Mouse (Mus musculus) MEL (cell line): ENCODE results near the gene Ptpn9. TPM values are rescaled to one million over a fixed set of nuclear protein-coding genes. Genes with fewer than 3 reads are reported as not detected.

Experiments used
- DNase-seq: peaks from one replicate; pipeline ENCODE4 v3.0.0; 2011; ENCODE audit warnings: low read depth, low spot score
- H3K27ac ChIP-seq: 2 replicates; pipeline ENCODE4 v1.5.1; 2012; ENCODE audit warnings: low read depth, mild to moderate bottlenecking, control low read depth, low read length, moderate library complexity; ENCODE audit not compliant: control insufficient read depth
- H3K27me3 ChIP-seq, 2 experiments: fragments of 150-350 bp in 1 of 2; sonication (generic) in 1 of 2; 2 replicates each; pipeline ENCODE4 v1.6.1; 2012; ENCODE audit warnings: low read length in 2 of 2, mild to moderate bottlenecking in 2 of 2, improper control_type of control experiment in 1 of 2, moderate library complexity in 1 of 2; ENCODE audit not compliant: insufficient read depth in 2 of 2, control insufficient read depth in 1 of 2
- H3K36me3 ChIP-seq, 2 experiments: 2 replicates each; pipeline ENCODE4 v1.6.1; 2012 to 2014; ENCODE audit warnings: low read length in 2 of 2, improper control_type of control experiment in 1 of 2, inconsistent platforms in 1 of 2, mild to moderate bottlenecking in 1 of 2; ENCODE audit not compliant: insufficient read depth in 2 of 2, control insufficient read depth in 1 of 2
- H3K4me1 ChIP-seq, 2 experiments: fragments of 150-350 bp in 1 of 2; sonication (generic) in 1 of 2; 2 replicates each; pipeline ENCODE4 v1.6.1; 2012; ENCODE audit warnings: low read length in 2 of 2, improper control_type of control experiment in 1 of 2, mild to moderate bottlenecking in 1 of 2; ENCODE audit not compliant: insufficient read depth in 2 of 2, control insufficient read depth in 1 of 2
- H3K4me3 ChIP-seq, 2 experiments: fragments of 150-350 bp in 1 of 2; sonication (generic) in 1 of 2; 2 replicates each; pipeline ENCODE4 v1.5.1; 2012; ENCODE audit warnings: low read depth in 2 of 2, low read length in 2 of 2, mild to moderate bottlenecking in 2 of 2, moderate library complexity in 2 of 2, control low read depth in 1 of 2, improper control_type of control experiment in 1 of 2; ENCODE audit not compliant: control insufficient read depth in 1 of 2, insufficient read depth in 1 of 2
- H3K79me2 ChIP-seq: 2 replicates; pipeline ENCODE4 v1.6.1; 2012; ENCODE audit warnings: mild to moderate bottlenecking, low read length, moderate library complexity; ENCODE audit not compliant: control insufficient read depth, poor library complexity, insufficient read depth
- H3K9ac ChIP-seq: 2 replicates; pipeline ENCODE4 v1.6.1; 2012; ENCODE audit warnings: low read depth, mild to moderate bottlenecking, control low read depth, low read length, moderate library complexity; ENCODE audit not compliant: control insufficient read depth, poor library complexity, severe bottlenecking
- H3K9me3 ChIP-seq: fragments of 150-350 bp; sonication (generic); replicated peaks from 2 replicates; pipeline ENCODE4 v1.6.1; 2012; ENCODE audit warnings: mild to moderate bottlenecking, low read length, improper control_type of control experiment, moderate library complexity; ENCODE audit not compliant: insufficient read depth
- BHLHE40 ChIP-seq: IDR thresholded peaks from 2 replicates; pipeline ENCODE4 v1.6.1; 2012; ENCODE audit warnings: low read depth, mild to moderate bottlenecking, inconsistent platforms, low read length, improper control_type of control experiment, borderline replicate concordance
- CHD1 ChIP-seq: IDR thresholded peaks from 2 replicates; pipeline ENCODE4 v1.6.1; 2012; ENCODE audit warnings: low read depth, mild to moderate bottlenecking, inconsistent platforms, low read length, improper control_type of control experiment
- CHD2 ChIP-seq: IDR thresholded peaks from 2 replicates; pipeline ENCODE4 v1.6.1; 2011; ENCODE audit warnings: low read length, improper control_type of control experiment
- CTCF ChIP-seq, 3 experiments: IDR thresholded peaks in 2 of 3; conservative IDR thresholded peaks in 1 of 3; 2 replicates each; pipeline ENCODE4 v1.5.1; 2011 to 2012; ENCODE audit warnings: low read length in 3 of 3, low read depth in 2 of 3, mild to moderate bottlenecking in 2 of 3, improper control_type of control experiment in 1 of 3, inconsistent platforms in 1 of 3, mixed read lengths in 1 of 3, moderate library complexity in 1 of 3; ENCODE audit not compliant: control insufficient read depth in 1 of 3, insufficient read depth in 1 of 3, poor library complexity in 1 of 3, severe bottlenecking in 1 of 3
- E2F4 ChIP-seq: IDR thresholded peaks from 2 replicates; pipeline ENCODE4 v1.6.1; 2011; ENCODE audit warnings: low read depth, low read length, improper control_type of control experiment, borderline replicate concordance
- EP300 ChIP-seq, 2 experiments: IDR thresholded peaks; 2 replicates each; pipeline ENCODE4 v1.6.1; 2011; ENCODE audit warnings: improper control_type of control experiment in 2 of 2, low read length in 2 of 2, low read depth in 1 of 2, mild to moderate bottlenecking in 1 of 2
- ETS1 ChIP-seq: IDR thresholded peaks from 2 replicates; pipeline ENCODE4 v1.6.1; 2012; ENCODE audit warnings: low read depth, mild to moderate bottlenecking, inconsistent platforms, low read length, improper control_type of control experiment, moderate library complexity
- HCFC1 ChIP-seq: IDR thresholded peaks from 2 replicates; pipeline ENCODE4 v1.6.1; 2012; ENCODE audit warnings: low read depth, mild to moderate bottlenecking, inconsistent platforms, low read length, improper control_type of control experiment, moderate library complexity
- JUND ChIP-seq: IDR thresholded peaks from 2 replicates; pipeline ENCODE4 v1.6.1; 2011; ENCODE audit warnings: low read depth, mild to moderate bottlenecking, improper control_type of control experiment, low read length
- MAFK ChIP-seq: IDR thresholded peaks from 2 replicates; pipeline ENCODE4 v1.6.1; 2011; ENCODE audit warnings: low read depth, mild to moderate bottlenecking, low read length, improper control_type of control experiment, borderline replicate concordance
- MAX ChIP-seq: IDR thresholded peaks from 2 replicates; pipeline ENCODE4 v1.6.1; 2011; ENCODE audit warnings: low read length, improper control_type of control experiment
- MAZ ChIP-seq: IDR thresholded peaks from 2 replicates; pipeline ENCODE4 v1.6.1; 2012; ENCODE audit warnings: low read depth, mild to moderate bottlenecking, inconsistent platforms, low read length, improper control_type of control experiment
- MXI1 ChIP-seq: IDR thresholded peaks from 2 replicates; pipeline ENCODE4 v1.6.1; 2011; ENCODE audit warnings: mild to moderate bottlenecking, low read depth, low read length, improper control_type of control experiment
- MYB ChIP-seq: IDR thresholded peaks from 2 replicates; pipeline ENCODE4 v1.6.1; 2011; ENCODE audit warnings: mild to moderate bottlenecking, low read depth, low read length, improper control_type of control experiment
- MYC ChIP-seq: IDR thresholded peaks from 2 replicates; pipeline ENCODE4 v1.6.1; 2011; ENCODE audit warnings: low read depth, mild to moderate bottlenecking, low read length, improper control_type of control experiment, moderate library complexity
- NELFE ChIP-seq: IDR thresholded peaks from 2 replicates; pipeline ENCODE4 v1.6.1; 2011; ENCODE audit warnings: low read depth, low read length, improper control_type of control experiment
- NRF1 ChIP-seq: IDR thresholded peaks from 2 replicates; pipeline ENCODE4 v1.6.1; 2014; ENCODE audit warnings: low read depth, mild to moderate bottlenecking, inconsistent platforms, low read length, improper control_type of control experiment, moderate library complexity; ENCODE audit not compliant: poor library complexity, insufficient read depth, severe bottlenecking
- RAD21 ChIP-seq: IDR thresholded peaks from 2 replicates; pipeline ENCODE4 v1.6.1; 2011; ENCODE audit warnings: mild to moderate bottlenecking, low read depth, low read length, improper control_type of control experiment
- RCOR1 ChIP-seq: IDR thresholded peaks from 2 replicates; pipeline ENCODE4 v1.6.1; 2012; ENCODE audit warnings: low read depth, mild to moderate bottlenecking, inconsistent platforms, low read length, improper control_type of control experiment
- SIN3A ChIP-seq: IDR thresholded peaks from 2 replicates; pipeline ENCODE4 v1.6.1; 2012; ENCODE audit warnings: low read length, improper control_type of control experiment, inconsistent platforms
- SMC3 ChIP-seq: IDR thresholded peaks from 2 replicates; pipeline ENCODE4 v1.6.1; 2011; ENCODE audit warnings: low read depth, low read length, improper control_type of control experiment
- TBP ChIP-seq: IDR thresholded peaks from 2 replicates; pipeline ENCODE4 v1.8.0; 2011; ENCODE audit warnings: low read depth, low read length, improper control_type of control experiment
- TCF12 ChIP-seq: IDR thresholded peaks from 2 replicates; pipeline ENCODE4 v1.6.1; 2014; ENCODE audit warnings: low read depth, mild to moderate bottlenecking, inconsistent platforms, low read length, improper control_type of control experiment, moderate library complexity
- UBTF ChIP-seq: IDR thresholded peaks from 2 replicates; pipeline ENCODE4 v1.6.1; 2012; ENCODE audit warnings: low read depth, mild to moderate bottlenecking, inconsistent platforms, low read length, improper control_type of control experiment, moderate library complexity, borderline replicate concordance; ENCODE audit not compliant: insufficient read depth
- USF2 ChIP-seq, 2 experiments: IDR thresholded peaks; 2 replicates each; pipeline ENCODE4 v1.6.1; 2011 to 2012; ENCODE audit warnings: improper control_type of control experiment in 2 of 2, low read length in 2 of 2, borderline replicate concordance in 1 of 2, inconsistent platforms in 1 of 2, low read depth in 1 of 2, mild to moderate bottlenecking in 1 of 2; ENCODE audit not compliant: insufficient read depth in 1 of 2
- ZKSCAN1 ChIP-seq: IDR thresholded peaks from 2 replicates; pipeline ENCODE4 v1.6.1; 2012; ENCODE audit warnings: low read depth, mild to moderate bottlenecking, inconsistent platforms, low read length, improper control_type of control experiment, moderate library complexity
- ZMIZ1 ChIP-seq: IDR thresholded peaks from 2 replicates; pipeline ENCODE4 v1.6.1; 2012; ENCODE audit warnings: low read depth, mild to moderate bottlenecking, inconsistent platforms, low read length, improper control_type of control experiment, moderate library complexity
- ZNF384 ChIP-seq: IDR thresholded peaks from 2 replicates; pipeline ENCODE4 v1.6.1; 2012; ENCODE audit warnings: low read depth, mild to moderate bottlenecking, inconsistent platforms, low read length, improper control_type of control experiment
- polyA plus RNA-seq, 2 experiments: library from polyadenylated mRNA; stranded (reverse) in 1 of 2; unstranded in 1 of 2; fragments of >175 nt in 1 of 2; fragments of >200 nt in 1 of 2; gene quantifications; 2 replicates each; pipeline versions ENCODE4 v1.2.1 to v1.2.4; 2012; ENCODE audit warnings: low replicate concordance in 2 of 2, low read depth in 1 of 2; ENCODE audit not compliant: insufficient read length in 2 of 2, insufficient read depth in 1 of 2, missing spikeins in 1 of 2
- total RNA-seq: library from RNA; depleted of rRNA; stranded (reverse); fragments of 300-350 nt; gene quantifications from 2 replicates; pipeline ENCODE4 v1.2.3, GENCODE M21; 2012

The Ptpn9 gene
- total and polyA plus RNA-seq, 3 experiments, result 10.6 to 24.3 TPM; not detected in 1

- Histone ChIP-seq H3K4me3 (peak overlapping the region; percentile 78 to 99), H3K27me3 (no peaks in the 10 kb centered on the region), H3K79me2 (no peaks in the 10 kb centered on the region; the same call in 1 of the 2 replicates), H3K9me3 (no peaks in the 10 kb centered on the region), H3K9ac (peak overlapping the region; percentile 56), H3K36me3 (peaks cover 0 to 11% of the 10 kb centered on the region in 2 experiments; a peak in 2 of 4 replicates), H3K27ac (no peak overlapping the region), H3K4me1 (peaks cover 2 to 11% of the 10 kb centered on the region in 2 experiments; a peak in 3 of 4 replicates)
- DNase-seq, result peak; percentile 66
- TF ChIP-seq SIN3A (peak; percentile 34; the same call in 1 of the 2 replicates), MYC (no peak)
These were observed 45.0 kb upstream of the Ptpn9 start for GRCm38 (mm10) chr9:56949767-56950166.

- no peaks in the 10 kb centered on the region; the same call in 1 of the 2 replicates for H3K79me2 ChIP-seq
- peaks cover 0 to 11% of the 10 kb centered on the region in 2 experiments; a peak in 2 of 4 replicates for H3K36me3 ChIP-seq
- H3K4me3 ChIP-seq, result peak within 1 kb of the TSS; percentile 85 to 99
- peaks cover 2 to 11% of the 10 kb centered on the region in 2 experiments; a peak in 3 of 4 replicates for H3K4me1 ChIP-seq
- H3K27ac ChIP-seq, result peak within 1 kb of the TSS; percentile 87
- H3K27me3 ChIP-seq, result no peaks in the 10 kb centered on the region
- H3K9me3 ChIP-seq, result no peaks in the 10 kb centered on the region
- H3K9ac ChIP-seq, result peak within 1 kb of the TSS; percentile 92
- DNase-seq, result peak; percentile 100
- TF ChIP-seq NELFE (peak; percentile 99), HCFC1 (peak; percentile 98), UBTF (0 out of 2 replicates have a peak, but pooled peaks have one; percentile 29), JUND (no peak), EP300 (IDR thresholded peaks at IDR 0.05; ENCODE audit: low read depth in 1 of 2, low read length in 2 of 2) (peak in 1 of 2 experiments; percentile 36; a peak in 1 of 4 replicates), RCOR1 (no peak), BHLHE40 (no peak), CTCF (IDR thresholded peaks at IDR 0.05 in 2 of 3, conservative IDR thresholded peaks at IDR 0.05 in 1 of 3; ENCODE audit: control insufficient read depth in 1 of 3, insufficient read depth in 1 of 3, low read depth in 2 of 3, low read length in 3 of 3, poor library complexity in 1 of 3, severe bottlenecking in 1 of 3) (no peak), TCF12 (peak; percentile 76), MAZ (no peak; the same call in none of the 2 replicates), E2F4 (no peak), ZKSCAN1 (no peak), NRF1 (peak; percentile 63), ZMIZ1 (peak; percentile 98), ETS1 (no peak; the same call in 1 of the 2 replicates), MAX (peak; percentile 88), MAFK (no peak), ZNF384 (peak; percentile 31; the same call in 1 of the 2 replicates), CHD2 (peak; percentile 85), MYB (no peak), SIN3A (peak; percentile 95), TBP (peak; percentile 92), MXI1 (peak; percentile 95), RAD21 (no peak), CHD1 (no peak), SMC3 (no peak), USF2 (IDR thresholded peaks at IDR 0.05; ENCODE audit: borderline replicate concordance in 1 of 2, insufficient read depth in 1 of 2, low read depth in 1 of 2, low read length in 2 of 2) (no peak)
These were observed 44.0 kb upstream of the Ptpn9 start, which contains the start of gene Snupn for GRCm38 (mm10) chr9:56950414-56951400. Gene Snupn (plus strand): TSS chr9:56950878.
